Mouse (Mus musculus): Measurements from ENCODE around the gene Slc25a17.
A peak's percentile ranks its signal among the peaks of the same experiment; 100 is the strongest.

Slc25a17 gene

DNA sequence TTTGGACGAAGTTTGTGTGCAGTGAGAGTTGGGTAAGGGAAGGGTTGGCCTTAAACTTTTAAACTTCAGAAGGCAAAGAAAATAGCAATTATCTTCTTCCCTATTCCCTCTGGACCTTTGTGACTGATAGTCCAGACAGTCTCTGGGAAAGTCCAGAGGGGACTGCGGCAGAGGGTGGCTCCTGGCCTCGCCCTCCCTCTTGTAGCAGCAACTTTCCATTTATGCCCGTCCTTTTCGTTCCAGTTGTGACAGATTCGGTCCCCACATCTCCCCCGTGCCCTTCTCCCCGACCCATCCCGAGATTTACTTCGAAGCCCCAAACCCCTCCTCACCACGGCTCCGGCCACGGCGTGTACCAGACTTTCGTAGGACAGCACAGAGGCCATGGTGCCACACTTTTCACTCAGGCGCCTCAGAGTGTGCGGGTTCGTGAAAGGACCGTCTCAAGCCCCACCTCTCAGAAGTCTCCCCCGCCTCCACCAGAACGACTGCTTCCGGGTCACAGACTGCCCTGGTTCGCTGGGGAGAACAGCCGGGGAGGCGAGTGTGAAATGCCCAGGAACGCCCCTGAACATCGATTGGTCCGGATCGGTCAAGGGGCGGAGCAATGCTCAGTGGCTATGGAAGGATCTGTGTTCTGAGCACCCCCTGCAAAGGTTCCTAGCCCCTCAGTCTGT, at the start of gene Slc25a17:
Gene Slc25a17, minus strand, starts transcription at position 468 of the 677 bp plus-strand sequence.
- DNase-seq (ENCODE audit: low read depth, low spot score), result peak; percentile 98

GRCm38 (mm10) chr15:81408199-81408598, 47.6 kb upstream of the Slc25a17 start, which contains the start of gene Dnajb7:
Dnajb7 (minus strand) TSS chr15:81408299.
- no peak for DNase-seq (ENCODE audit: low read depth, low spot score)

GRCm38 (mm10) chr15:81405008-81405407, 44.4 kb upstream of the Slc25a17 start:
- DNase-seq (ENCODE audit: low read depth, low spot score), result no peak

GRCm38 (mm10) chr15:81399638-81400315, 39.2 kb upstream of the Slc25a17 start, which contains the start of the genes St13 and Xpnpep3:
St13 (minus strand) TSS chr15:81400077.
Xpnpep3 (plus strand) TSS chr15:81400138.
- DNase-seq (ENCODE audit: low read depth, low spot score), result peak; percentile 98

- DNase-seq (ENCODE audit: low read depth, low spot score), result no peak
These were observed 38.7 kb upstream of the Slc25a17 start for GRCm38 (mm10) chr15:81399297-81399637.

GRCm38 (mm10) chr15:81398189-81398588, 37.6 kb upstream of the Slc25a17 start:
- DNase-seq (ENCODE audit: low read depth, low spot score), result no peak

DNA sequence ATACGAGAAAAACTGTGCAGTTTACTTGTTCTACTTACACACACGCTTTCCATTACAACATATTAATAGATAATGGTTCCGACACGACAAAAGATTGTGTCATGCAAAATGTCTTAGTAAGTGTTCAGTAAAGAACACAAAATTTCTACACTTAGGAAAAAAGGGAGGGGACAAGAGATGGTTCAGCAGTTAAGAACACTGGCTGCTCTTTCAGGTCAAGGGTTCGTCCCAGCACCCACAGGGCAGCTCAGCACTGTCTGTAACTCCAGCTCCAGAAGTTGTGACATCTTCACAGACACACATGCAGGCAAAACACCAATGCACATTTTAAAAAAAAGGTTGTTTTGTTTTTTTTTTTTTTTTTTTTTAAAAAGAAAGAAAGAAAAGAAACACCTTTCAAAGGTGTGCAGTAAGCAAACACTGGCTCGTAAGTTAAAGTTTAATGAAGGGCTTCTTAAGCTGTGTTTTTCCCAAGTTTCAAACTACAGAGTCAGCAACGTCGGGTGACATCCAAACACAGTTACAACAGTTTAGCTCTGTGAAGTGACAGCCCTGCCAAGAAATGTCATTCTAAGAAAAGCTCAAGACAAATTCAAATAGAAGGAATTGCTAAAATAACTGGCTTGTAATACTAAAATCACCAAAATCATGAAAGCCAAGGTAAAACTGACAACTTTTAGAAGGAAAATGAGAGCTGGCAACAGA, 33.8 kb upstream of the Slc25a17 start:
- DNase-seq (ENCODE audit: low read depth, low spot score), result no peak

DNA sequence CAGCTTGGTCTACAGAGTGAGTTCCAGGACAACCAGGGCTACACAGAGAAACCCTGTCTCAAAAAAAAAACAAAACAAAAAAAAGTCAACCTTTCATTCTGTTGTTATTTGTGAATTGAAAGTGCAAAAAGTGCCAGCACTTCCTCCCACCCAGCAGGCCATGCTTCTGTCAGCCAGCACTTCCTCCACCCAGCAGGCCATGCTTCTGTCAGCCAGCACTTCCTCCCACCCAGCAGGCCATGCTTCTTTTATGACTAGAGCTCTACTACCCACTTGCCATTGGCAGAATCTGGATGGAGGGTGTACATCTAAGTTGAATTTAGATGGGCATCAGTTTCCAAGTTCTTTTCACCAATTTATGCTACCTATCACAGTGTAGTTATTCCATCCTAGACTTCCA, 32.4 kb upstream of the Slc25a17 start:
- peak; percentile 34 for DNase-seq (ENCODE audit: low read depth, low spot score)

DNA sequence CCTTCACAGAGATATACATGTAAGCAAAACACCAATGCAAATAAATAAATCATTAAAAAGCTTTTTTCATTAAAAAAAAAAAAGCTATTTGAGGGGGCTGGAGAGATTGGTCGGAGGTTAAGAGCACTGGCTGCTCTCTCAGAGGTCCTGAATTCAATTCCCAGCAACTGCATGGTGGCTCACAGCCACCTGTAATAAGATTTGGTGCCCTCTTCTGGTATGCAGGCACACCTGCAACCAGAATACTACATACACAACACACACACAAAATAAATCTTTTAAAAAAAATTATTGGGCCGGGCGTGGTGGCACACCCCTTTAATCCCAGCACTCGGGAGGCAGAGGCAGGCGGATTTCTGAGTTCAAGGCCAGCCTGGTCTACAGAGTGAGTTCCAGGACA, 25.7 kb upstream of the Slc25a17 start:
- DNase-seq (ENCODE audit: low read depth, low spot score), result peak; percentile 65

- no peak for DNase-seq (ENCODE audit: low read depth, low spot score)
These were observed 18.2 kb upstream of the Slc25a17 start for GRCm38 (mm10) chr15:81378845-81379244.

DNA sequence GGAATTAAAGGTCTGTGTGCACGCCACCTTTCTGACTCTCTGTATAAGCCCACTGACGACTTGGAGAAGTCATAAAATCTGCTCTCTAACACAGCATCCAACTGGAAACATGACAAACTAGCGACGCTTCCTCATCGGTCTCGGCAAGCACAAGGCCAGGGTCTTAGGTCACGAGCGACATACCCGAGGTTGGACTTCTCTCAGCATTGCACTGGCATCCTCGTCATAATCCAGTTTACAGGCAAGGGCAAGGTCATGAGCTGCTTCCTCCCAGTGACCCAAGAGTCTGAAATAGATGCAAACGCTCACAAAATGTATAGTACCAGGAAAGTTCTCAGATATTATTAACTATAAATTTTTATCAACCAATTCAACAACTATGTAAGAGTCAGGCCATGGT, 14.0 kb upstream of the Slc25a17 start:
- DNase-seq (ENCODE audit: low read depth, low spot score), result no peak

DNA sequence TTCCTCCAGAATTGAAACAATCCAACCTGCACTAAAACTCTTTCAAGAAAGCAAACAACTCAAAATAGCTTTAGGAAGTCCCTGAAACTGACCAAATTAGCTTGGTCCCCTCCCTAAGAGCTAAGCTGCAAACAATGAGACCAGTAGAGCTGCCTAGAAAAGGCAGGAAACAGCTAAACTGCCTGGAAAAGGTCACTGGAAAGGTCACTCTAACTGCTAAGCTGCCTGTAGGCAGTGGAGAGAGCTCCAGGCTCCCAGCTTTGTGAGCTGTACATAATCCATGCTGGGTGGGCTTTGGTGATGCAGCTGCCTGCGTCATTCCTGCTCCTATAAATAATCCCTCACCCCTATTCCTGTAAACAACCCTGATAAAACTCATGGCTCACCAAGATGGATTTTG, 9.7 kb upstream of the Slc25a17 start:
- peak; percentile 94 for DNase-seq (ENCODE audit: low read depth, low spot score)

GRCm38 (mm10) chr15:81368601-81369000, 8.0 kb upstream of the Slc25a17 start:
- no peak for DNase-seq (ENCODE audit: low read depth, low spot score)

GRCm38 (mm10) chr15:81366241-81366640, 5.6 kb upstream of the Slc25a17 start:
- DNase-seq (ENCODE audit: low read depth, low spot score), result no peak

DNA sequence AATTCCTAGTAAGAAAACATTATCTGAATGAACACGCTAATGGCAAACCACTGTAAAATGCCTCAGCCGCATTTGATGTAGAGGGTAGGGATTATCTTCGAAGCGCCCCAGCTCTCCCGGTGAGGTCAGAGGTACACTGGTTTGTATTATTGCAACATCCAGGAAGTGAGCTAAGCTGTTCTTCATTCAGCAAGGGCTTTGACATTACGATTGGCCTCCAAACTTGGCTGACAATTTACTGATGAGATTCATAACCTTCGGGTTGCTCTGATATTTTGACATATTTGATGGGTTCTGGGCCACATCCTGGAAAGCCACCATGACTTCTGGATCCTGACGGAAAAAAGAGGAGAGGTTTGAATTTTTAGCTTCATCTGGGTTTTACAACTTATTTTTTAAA, 4.6 kb upstream of the Slc25a17 start:
- DNase-seq (ENCODE audit: low read depth, low spot score), result no peak

- DNase-seq (ENCODE audit: low read depth, low spot score), result no peak
These were observed 3.7 kb upstream of the Slc25a17 start for GRCm38 (mm10) chr15:81364271-81364670.

DNA sequence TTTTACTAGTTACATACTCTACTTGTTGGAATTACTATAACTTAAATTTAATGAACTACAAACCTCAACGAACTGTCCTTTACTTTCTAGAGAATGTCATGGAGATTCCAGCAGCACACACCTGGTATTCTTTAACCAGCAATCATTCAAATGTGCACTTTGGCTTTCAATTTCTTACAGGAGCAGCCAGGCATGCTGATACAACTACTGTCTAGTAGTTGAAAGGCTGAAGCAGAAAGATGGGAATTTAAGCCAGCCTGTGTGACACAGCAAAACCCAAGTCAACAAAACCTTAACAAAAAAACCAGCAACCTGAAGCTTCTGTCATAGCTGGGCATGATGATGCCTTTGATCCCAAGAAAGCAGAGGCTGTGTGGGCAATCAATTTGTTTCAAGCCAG, 1.9 kb upstream of the Slc25a17 start:
- no peak for DNase-seq (ENCODE audit: low read depth, low spot score)

DNA sequence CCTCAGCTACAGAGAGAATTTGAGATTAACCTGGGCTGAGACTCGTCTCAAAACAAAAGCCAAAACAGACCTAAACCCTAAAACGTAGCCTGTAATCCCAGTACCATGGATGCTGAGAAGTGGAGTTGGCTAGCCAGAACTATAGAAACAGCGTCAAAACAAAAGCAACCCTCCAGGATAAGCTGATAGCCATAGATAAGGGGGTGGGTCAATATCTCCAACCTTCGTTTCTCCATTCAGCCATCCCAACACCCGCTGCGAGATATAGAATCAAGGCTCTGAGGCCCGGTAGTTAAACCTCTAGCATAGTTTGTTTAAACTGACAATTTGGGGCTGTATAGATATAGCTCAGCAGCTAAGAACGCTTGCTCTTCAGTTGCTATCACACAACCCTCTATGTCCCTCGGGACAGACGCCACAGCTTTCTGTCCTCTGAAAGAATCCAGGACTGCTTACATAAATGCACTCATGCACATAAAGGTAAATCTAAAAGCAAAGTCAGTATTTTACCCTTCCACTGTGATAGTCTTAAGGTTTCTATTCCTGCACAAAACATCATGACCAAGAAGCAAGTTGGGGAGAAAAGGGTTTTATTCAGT, 904 bp upstream of the Slc25a17 start:
- DNase-seq (ENCODE audit: low read depth, low spot score), result no peak

DNA sequence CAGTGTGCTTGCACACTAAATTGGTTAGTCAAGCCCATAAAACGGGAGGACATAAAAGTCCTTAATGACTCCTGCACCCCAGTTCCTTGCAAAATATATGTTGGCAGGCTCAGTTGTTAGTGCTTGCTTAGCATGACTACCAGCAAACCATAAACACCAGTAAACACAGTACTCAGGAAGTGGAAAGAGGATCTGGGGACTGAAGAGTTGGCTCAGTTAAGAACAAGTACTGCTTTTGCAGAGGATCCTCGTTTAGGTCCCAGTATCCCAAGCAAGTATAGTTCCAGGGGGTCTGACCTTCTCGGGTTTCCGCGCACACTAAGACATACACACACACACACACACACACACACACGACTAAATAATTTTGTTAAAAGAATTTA, 401 bp upstream of the Slc25a17 start:
- DNase-seq (ENCODE audit: low read depth, low spot score), result no peak

DNA sequence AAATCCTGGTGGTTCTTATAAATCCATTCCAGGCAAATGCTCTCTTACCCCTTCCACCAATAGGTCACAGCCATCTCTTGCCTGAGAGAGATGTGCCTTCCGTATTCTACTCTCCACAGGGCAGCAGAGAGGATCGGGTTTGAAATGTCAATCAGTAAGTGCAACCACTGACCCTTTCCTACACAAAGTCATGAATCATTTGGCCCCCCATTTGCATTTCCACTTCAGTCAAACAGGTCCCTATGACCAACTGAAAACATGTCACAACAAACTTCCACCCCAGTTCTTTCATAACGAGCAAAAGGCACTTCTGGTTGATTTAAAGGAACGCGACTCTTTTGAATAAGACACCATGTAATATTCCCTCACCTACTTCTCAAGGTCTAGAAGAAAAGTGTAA, 1.2 kb downstream of the Slc25a17 start:
- no peak for DNase-seq (ENCODE audit: low read depth, low spot score)

DNA sequence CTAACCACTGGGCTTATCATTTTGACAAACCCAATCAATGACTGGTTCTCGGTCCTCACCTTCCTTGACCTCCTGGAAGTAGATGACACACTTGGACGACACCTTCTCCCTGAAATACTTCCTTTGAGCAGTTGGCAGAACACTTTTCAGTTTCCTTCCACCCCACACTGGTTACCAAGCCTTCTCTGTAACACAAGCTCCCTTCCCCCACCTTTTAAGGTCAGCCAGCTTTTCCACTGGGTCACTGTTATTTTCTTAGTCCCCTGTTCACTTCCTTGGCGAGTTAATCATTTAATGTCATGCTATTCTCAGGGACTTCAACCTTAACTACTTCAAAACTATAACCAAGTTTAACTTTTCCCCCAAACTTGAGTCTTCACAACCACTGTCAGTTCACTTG, 1.7 kb downstream of the Slc25a17 start:
- no peak for DNase-seq (ENCODE audit: low read depth, low spot score)

DNA sequence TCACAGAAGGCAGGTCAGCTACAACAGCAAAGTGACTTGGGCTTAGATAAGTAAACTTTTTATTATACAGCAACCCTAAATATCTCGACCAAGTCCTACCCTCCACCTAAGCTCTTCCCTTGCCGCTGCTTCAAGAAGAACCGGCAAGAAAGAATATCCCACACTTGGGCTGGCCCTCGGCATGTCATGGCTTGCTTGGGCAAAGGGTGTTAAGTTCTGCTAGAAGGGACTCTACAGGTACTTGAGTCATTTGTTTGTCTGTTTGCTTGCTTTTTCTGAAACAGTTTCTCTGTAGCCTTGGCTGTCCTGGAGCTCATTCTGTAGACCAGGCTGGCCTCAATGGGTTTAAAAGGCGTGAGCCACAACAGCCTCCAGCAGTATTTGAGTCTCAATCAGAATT, 3.7 kb downstream of the Slc25a17 start:
- DNase-seq (ENCODE audit: low read depth, low spot score), result no peak
